Mouse (Mus musculus) frontal cortex, postnatal 10 days (tissue): ENCODE results near the gene Lrrc8d.
"Not testable (repeated sequence)": the region's sequence is repeated elsewhere in the genome, so short reads cannot be mapped to it uniquely, and the experiment has no call there.

Experiments
- DNase-seq, 2 experiments: peaks; one replicate each; pipeline ENCODE4 v3.0.0; 2022; ENCODE audit warnings: low spot score in 2 of 2, mixed read lengths in 1 of 2

The Lrrc8d gene

DNA sequence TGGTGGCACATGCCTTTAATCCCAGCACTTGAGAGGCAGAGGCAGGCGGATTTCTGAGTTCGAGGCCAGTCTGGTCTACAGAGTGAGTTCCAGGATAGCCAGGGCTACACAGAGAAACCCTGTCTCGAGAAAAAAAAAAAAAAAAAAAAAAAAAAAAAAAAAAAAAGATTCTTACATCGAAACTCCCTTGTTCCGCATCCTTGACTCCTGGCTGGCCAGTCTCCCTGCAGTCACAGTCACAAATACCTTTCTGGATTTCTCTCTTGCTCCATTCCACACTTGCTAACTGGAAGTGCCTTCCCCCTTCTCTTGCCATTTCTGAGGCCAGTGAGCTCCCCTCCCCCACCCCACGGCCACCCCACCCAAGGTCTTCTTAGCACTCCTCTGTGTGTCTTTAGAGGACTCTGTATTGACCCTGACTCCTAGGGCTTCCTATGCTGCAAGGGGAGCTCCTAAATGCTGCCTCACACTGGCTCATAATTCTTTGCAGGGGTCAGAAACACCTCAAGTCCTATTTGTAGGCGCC, 13.9 kb upstream of the Lrrc8d start:
- DNase-seq: not testable (repeated sequence)

DNA sequence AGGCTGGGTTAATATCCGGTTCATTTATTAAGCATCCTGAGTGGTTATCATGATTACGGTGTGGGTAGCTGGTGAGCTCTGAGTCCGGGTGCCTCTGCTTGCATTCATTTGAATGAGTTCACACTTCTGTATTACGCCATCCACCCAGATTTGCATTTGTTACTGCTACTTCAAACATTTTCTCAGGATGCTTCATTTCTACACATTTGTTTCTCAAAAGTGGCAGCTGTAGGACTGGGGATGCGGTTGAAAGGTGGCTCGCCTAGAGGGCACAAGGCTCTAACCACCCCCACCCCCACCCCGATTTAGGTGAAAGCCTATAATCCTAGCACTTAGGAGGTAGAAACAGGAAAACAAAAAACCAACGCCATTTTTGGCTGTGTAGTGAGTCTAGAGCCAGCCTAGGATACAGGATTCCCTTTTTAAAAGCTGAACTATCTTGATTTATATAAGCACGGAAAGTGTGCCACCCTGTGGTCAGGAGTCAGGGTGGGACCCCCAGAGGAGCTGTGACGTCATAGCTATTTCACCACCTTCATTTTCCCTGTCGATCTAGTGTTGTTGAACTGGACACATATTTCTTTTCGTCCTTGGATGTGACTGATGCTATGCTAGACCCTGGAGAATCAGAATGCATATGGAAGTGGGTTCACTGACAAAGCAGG, 13.3 kb upstream of the Lrrc8d start:
- no peak for DNase-seq

DNA sequence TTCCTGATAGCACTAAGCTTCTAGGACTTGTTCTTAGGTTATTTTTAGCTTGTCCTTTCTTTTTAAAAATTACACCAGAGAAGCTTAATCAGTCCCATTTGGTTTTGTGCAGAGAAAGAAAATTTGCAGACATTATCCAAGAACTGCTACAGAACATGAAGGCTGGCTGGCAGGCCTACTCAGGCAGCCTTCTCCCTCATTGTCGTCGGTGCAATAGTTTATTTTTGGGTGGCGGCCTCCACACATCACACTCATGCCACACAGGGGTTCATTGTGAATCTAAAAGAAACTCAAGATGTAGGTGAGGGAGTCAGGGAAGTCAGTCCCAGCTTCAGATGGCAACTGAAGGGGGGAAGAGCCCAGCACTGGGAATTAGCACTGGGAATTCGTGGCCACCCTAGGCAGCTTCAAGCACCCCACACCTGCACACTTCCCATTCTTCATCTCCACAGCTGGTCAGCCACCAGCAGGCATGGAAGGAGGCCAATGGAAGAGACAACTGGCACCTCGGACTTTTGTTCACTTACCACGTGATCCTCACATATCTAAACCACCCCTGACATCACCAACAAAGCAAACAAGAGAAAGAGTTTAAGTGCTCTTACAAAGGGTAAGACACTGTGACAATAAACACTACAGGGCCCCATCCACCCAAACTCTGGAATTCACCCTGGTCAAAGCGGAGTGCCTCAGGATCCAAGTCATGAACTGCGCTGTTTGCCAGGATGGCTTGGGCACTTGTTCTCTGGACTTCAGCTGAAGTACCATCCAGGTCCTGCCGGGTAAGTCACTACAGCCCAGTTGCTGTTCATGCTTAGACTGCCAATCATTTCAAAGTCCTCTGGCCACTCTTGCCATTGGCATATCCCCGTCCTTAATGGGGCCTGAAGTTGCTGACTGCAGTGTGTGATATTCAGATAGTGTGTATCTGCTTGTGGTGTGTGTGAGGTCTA, 9.0 kb upstream of the Lrrc8d start:
- DNase-seq: no peak

DNA sequence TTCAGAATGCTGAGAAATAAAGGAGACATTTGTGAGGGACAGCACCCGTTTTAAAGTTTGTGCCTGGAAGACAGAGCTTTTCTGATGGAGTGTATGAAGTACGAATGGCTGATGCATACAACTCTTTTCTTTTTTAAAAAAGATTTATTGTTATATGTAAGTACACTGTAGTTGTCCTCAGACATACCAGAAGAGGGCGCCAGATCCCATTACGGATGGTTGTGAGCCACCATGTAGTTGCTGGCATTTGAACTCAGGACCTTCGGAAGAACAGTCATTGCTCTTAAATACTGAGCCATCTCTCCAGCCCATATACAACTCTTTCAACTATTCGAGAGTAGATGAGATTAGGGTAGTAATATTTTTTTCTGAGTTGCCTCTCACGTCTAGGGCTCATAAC, 8.1 kb upstream of the Lrrc8d start:
- no peak for DNase-seq

DNA sequence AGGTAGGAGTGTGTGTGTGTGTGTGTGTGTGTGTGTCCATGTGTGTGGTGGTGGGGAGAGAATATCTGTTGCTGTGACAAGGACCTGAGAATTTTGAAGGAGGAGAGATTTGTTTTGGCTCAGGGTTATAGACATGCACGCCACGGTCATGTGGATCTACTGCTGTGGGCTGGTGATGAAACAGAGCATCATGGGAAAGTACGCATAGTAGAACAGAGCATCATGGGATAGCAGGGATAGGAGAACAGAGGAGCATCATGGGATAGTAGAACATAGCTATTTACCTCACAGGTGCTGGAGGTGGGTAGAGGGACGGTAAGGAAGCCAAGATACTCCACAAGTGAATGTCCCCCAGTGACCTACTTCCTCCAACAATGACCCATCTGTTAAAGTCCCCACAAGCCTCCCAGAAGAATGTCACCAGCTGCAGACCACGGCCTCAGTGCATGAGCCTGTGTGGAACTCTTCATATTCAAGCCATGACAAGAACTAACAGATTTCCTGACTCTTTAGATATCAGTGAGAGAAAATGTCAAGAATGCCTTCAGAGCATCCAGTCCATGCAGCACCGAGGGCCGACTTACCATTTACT, 5.3 kb upstream of the Lrrc8d start:
- DNase-seq: no peak

DNA sequence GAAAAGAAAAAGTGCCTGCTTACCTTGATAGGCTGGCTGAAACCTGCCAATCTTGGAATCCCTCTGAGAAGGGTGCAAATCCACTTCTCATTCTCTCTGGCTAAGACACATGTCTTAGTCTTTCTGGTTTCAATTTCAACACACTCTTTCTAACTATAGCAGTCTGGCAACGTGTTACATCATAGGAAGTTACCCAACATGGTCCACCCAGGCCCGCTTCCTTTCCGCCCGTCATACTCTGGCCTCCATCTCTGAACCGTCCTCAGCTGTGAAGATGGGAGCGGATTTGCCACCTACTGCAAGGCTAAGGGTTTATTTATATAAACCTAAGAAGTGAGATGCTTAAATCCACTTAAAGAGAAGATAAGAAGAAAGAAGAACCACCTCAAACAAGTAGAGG, 3.7 kb upstream of the Lrrc8d start:
- no peak for DNase-seq

DNA sequence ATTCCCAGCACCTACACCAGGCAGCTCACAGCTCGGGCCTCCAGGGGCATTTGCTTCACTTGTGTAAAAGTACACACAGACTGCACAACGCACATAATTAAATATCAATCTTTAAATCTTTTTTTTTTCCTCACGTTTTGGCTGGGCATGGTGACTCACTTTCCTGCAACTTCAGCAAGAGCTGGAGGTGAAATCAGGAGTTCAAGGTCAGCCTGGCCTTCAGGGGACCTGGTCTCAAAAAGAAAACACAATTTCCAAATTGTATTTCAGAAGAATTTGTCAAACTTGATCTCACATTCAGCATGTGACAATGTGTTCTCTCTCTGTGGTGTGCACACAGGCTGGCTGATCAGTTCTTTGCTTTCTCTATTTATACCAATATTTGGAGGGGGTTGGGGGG, 1.9 kb upstream of the Lrrc8d start:
- no peak for DNase-seq

DNA sequence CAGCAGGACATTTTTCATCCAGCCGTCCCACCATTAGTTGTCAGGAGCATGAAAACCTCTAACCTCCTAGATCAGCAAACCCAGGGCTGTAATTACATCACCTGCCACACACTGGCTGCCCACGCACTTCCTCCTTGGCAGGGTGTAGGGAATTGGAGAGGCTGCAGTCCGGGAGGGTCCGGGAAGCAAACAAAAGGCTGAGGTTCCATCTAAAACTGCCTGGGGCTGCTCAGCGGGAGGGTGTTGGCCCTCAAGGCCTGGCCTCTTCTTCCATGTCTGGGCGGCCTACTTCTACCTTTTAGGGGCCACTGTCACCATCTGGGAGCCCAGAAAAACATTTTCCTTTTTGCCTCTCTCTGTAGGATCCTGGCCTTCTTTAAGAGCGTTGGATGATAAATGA, 1.1 kb upstream of the Lrrc8d start:
- DNase-seq: no peak

DNA sequence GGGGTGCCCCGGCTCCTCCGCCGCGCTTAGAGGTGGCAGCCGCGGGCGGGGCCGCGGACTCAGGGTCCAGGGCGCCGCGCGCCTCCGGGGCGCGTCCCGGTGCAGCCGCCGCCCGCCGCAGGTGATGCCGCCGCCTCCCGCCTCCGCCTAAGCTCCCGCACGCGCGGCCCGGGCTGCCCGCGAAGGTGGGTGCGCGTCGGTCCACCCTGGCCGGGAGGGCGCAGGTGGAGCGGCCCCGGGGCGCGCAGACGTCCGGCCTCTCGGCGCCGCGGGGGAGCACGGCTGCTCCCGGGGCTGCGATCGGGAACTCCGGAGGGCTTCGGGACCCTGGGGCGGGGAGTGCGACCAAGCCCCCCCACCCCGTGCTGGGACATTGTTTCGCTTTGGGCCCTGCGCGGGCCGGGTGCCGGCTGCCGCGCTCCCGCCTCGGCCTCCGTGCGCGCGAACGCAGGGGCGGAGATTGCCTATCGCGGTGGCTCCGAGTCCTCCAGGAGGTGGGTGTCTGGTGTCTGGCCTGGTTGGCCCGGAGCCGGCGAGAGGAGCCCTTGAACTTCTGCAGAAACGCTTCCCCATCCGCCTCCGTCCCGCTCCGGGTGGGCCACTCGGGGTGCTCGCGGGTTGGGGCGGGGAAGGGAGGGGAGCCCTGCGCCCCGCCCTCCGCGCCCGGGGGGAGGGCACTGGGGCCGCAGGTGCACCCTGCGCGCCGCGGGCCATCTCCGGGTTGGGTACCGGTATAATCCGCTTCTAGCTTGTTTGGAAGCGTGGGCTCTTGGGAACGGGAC, 492 bp downstream of the Lrrc8d start:
- DNase-seq: peak; percentile 69 to 70

DNA sequence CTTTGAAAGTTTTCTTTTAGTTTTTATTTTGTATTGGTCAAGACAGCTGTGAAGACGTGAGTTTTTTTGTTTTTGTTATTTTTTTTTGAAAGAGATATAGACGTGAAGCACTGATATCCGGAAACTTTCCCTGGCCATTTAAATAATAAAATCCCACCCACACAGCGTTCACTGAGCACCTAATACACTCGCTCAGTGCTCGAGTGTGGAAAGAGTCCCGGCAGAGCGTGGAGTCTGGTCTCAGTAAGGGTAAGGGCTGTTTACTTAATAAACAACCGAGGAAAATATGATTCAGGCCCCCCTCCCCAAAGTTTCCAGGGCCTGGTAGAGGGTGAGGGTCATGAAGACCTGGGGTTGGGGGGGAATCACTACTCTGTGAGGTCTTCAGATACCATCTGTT, 1.6 kb downstream of the Lrrc8d start:
- no peak for DNase-seq

DNA sequence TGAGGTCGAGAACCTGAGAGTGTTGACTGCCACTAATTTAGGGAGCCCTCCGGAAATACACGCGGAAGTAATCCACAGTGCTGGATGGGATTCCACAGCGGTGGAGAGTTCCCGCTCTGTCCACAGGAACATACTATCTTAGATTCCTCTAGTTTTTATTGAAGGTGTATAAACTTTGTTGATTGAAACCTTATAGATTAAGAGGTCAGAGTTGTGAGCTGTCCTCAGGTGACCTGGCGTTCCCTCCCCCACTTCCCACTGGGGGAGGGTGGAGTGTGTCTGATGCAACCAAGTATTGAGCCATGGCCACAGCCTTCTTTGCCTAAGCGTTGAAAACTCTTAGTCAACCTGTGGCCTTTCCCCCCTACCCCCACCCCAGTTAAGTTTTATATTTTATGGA, 2.1 kb downstream of the Lrrc8d start:
- DNase-seq: no peak

DNA sequence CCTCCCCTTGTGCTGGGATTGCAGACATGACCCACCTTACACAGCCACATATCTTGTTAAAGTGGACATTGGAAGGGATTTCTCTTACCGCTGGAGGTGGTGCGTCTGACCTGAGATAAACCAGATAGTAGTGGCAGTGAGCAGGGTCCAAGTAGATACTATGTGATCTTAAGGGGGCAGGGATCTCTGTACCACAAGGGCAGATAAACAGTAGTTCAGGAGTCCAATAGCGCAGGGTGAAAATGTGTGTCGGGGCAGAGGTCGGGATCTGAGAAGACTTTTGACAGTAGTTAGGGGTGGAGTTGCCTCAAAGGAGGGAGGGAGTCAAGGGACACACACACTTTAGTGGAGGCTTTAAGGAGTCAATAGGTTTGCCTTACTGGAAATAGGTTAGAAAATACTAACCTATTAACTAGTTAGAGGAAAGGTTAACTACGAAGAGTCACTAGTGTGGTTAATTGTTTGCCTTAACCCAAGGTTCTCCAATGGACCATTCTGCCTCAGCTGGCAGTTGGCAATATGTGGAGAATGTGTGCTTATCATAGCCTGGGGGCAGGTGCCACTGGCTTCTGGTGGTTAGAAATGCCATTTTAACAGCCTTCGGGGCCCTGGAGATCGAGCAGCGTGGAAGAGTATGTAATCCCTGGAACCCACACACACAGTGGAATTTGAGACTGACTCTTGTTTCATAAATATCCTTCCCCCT, 3.0 kb downstream of the Lrrc8d start:
- DNase-seq: no peak

DNA sequence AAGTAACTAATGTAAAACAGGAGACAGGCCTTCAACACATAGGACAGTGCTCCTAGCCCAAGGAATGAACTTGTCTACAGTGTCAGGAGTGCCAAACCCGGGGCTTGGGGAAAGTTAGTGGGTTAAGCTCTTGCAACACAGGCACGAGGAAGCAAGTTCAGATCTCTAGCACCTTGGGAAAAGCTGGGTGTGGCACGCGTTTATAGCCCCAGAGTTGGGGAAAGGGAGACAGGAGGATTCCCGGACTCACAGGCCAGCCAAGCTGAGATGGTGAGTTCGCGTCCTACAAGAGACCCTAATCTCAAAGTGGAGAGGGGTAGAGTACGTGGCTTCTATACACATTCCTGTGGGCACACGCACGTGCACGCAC, 3.5 kb downstream of the Lrrc8d start:
- no peak for DNase-seq

DNA sequence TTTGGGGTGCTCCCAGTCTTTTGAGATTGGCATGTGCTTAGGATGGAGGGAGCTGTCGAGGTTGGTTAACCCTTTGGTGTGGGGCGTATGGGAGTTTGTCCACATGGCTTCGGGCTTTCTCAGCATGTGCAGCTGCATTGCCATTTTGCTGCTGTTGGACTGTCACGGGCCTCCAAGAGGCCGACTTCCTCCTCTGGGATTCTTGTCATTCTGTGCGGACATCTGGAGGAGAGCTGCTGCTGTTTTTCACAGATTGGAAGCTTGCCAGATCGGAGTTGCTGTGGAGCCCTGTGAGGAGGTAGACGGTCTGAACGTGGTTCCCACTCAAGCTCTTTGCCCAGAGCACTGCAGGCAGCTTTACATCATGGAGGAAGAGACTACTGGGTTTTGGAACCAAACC, 4.8 kb downstream of the Lrrc8d start:
- no peak for DNase-seq

DNA sequence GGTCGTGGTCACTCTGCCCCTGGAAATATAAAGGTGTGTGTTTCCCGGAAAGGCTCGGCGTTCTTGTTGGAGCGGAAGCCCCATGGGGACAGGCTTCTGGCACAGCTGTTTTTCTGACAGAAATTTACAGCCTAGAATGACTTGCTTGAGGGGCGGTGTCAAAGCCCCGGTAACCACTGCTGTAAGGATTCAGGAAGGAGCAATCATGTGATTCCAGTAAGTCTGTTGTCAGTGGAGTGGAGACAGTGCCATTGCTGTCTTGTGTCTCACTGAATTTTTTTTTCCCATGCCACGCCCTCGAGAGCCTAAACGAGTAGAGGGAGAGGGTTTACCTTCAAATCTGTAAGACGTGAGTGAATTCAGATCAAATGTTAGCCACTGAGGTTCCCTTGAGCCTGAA, 6.9 kb downstream of the Lrrc8d start:
- no peak for DNase-seq

DNA sequence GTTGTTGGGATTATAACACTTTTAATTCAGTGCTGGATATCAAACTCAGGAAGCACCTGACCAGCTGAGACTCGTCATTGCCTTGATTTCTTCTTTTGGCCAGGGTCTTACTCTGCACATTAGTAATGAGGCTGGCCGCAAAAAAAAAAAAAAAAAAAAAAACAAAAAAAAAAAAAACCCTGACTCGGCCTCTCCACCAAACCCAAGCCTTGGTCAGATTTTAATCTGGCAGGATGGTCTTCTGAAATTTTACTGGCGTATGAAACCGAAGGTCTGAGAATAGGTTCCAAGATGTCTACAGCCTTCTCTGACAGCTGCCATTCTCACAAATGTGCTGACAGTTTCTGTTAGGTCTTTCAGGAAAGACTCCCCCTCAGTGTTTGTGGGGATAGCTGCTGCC, 8.5 kb downstream of the Lrrc8d start:
- no peak for DNase-seq

DNA sequence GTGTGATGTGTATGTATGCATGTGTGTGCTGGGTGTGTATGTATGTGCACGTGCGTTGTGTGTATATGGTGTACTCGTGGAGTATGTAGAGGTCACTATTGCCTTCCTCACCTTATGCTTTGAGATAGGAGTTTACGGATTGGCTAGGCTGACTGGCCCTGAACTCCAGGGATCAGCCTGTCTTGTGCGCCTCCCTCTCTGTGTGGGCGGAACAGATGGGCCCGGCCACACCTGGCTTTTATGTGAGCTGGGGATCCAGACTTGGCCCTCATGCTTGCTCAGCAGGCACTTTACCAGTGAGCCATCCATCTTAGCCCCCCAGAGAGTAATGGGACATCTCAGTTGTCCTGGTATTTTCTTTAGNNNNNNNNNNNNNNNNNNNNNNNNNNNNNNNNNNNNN, 10.7 kb downstream of the Lrrc8d start:
- no peak for DNase-seq

DNA sequence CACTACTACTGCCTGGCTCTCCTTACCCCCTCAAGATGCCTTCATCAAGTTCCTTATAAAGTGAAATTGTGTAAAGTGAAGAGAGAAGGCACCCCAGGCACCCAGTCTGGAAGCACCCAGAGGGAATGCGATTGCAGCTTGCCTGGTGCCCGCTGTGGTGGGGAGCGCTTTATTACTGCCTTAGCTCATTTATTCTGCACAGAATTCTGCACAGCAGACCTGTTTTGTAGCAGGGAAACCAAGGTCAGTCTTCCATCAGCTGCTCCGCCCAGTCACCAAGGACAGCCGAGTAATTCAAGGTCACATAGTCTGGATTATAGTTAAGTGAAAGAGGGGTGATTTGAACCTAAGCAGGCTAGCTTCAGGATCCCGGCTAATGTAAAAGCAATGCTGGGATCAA, 14.7 kb downstream of the Lrrc8d start:
- no peak for DNase-seq

DNA sequence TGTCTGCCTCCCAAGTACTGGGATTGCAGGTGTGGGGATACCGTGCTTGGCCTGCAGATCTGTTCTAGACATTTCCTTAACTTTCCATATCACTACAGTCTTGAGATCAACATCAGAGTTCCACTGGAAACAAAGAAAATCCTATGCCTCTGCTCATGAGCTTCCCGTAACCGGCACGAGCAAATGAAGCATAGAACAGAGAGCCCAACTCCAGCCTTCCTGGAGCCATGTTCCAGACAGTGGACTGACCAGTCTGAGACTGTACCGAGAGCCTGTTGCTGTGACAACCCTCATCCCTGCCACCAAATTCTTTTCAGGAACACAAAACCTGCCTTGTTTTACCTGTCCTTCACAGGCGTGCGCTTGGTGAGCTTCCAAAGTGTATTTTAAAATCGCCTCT, 15.3 kb downstream of the Lrrc8d start:
- no peak for DNase-seq

DNA sequence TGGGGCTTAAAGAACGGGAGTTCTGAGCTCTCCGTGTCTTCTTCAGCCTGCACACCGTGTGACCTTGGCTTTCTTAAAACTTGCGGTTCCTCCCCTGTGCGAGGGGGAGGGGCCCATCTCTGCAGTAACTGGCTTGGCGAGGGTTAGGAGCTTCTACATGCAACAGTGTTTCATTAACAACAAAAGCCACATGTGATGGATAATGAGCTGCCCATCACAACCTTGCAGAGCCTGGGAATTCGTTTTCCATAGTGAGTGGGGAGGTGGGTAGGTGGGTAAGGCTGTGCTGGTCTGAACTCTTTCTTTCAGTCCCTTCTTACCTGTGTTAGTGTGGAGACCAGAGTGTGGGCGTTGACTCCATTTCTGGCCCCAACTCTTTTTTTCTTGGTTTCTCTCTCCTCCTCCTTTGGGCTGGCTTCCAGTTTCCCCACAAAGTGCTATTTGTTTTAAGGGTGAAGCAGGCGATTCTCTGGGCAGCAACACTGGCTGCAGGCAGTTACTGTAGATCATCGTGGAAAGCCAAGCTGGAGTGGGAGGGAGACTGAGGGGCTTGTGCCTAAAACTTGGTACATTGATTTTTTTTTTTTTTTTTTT, 15.9 kb downstream of the Lrrc8d start:
- DNase-seq: no peak

DNA sequence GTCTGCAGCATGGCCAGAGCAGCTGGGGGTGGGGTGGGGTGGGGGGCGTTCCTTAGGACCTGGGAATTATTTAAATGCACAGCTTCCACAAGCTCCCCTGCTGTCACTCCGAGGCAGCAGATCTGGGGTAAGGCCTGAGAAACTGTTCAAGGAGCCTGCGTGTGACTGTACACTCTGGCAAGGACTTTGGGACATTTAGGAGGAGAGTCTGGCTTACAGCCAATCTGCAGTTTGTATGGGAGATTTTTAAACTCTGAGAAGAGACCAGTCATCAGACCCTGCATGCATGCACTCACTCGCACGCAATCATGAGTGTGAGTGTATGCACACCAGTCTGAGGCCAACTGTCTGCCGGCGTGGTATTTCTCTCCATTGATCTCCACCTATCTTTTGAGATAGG, 17.5 kb downstream of the Lrrc8d start:
- no peak for DNase-seq
